Mouse (Mus musculus) kidney, postnatal 36 days (tissue): ENCODE results near the gene Lman1l.

ENCODE experiments used
- DNase-seq, 2 experiments: peaks; one replicate each; pipeline ENCODE4 v3.0.0; 2021 to 2022; ENCODE audit warnings: mixed read lengths in 2 of 2

Lman1l gene

GRCm38 (mm10) chr9:57577144-57577849 lies 43.3 kb downstream of the Lman1l start:
- DNase-seq, result no peak

GRCm38 (mm10) chr9:57575577-57575976 lies 45.0 kb downstream of the Lman1l start:
- DNase-seq, result no peak

- DNase-seq, result no peak
Observed at GRCm38 (mm10) chr9:57574397-57574796, 46.2 kb downstream of the Lman1l start.

- peak; percentile 63 to 70 for DNase-seq
Observed at GRCm38 (mm10) chr9:57568500-57568899, 52.1 kb downstream of the Lman1l start.

- peak; percentile 86 to 88 for DNase-seq
Observed at GRCm38 (mm10) chr9:57566846-57567245, 53.7 kb downstream of the Lman1l start.

GRCm38 (mm10) chr9:57565741-57566221 lies 54.8 kb downstream of the Lman1l start:
- DNase-seq, result peak; percentile 41 to 47

GRCm38 (mm10) chr9:57564609-57565008 lies 56.0 kb downstream of the Lman1l start:
- peak; percentile 43 to 79 for DNase-seq

GRCm38 (mm10) chr9:57562896-57563372 lies 57.6 kb downstream of the Lman1l start:
- DNase-seq, result peak; percentile 52 to 68

GRCm38 (mm10) chr9:57561711-57562099 lies 58.9 kb downstream of the Lman1l start:
- DNase-seq, result peak; percentile 69 to 78

- DNase-seq, result peak; percentile 96 to 97
Observed at GRCm38 (mm10) chr9:57560861-57561710, 59.5 kb downstream of the Lman1l start, which contains the start of gene Scamp2. TSS of gene Scamp2 (plus strand) at chr9:57560943.

- DNase-seq, result no peak
Observed at GRCm38 (mm10) chr9:57560263-57560662, 60.3 kb downstream of the Lman1l start.

- no peak for DNase-seq
Observed at GRCm38 (mm10) chr9:57559568-57559967, 61.0 kb downstream of the Lman1l start.

GRCm38 (mm10) chr9:57558625-57559024 lies 61.9 kb downstream of the Lman1l start:
- DNase-seq, result no peak

GRCm38 (mm10) chr9:57557215-57557614 lies 63.4 kb downstream of the Lman1l start:
- DNase-seq, result no peak
